ENCODE assay signal across 31 mouse cellular contexts in genomic region chr1:100972303-100972702, GRCm38 (mm10).
"Had no signal": no experiment of that assay in that cellular context is flagged by ENCODE, and none has a peak within 500 bp of the region (broad histone marks: within the 10 kb centered on the region; RNA-seq: fewer than 3 reads in every experiment).

No protein-coding gene starts in this region.

- H3K9me3 ChIP-seq: heart, embryonic 10.5 days; heart, embryonic 12.5 days; heart, embryonic 13.5 days; heart, embryonic 15.5 days; hindbrain, embryonic 10.5 days; hindbrain, embryonic 12.5 days; hindbrain, embryonic 13.5 days; hindbrain, embryonic 15.5 days; intestine, embryonic 15.5 days; kidney, embryonic 15.5 days had no signal

- H3K4me1 ChIP-seq: heart, embryonic 10.5 days; heart, embryonic 12.5 days; heart, embryonic 13.5 days; heart, embryonic 15.5 days; hindbrain, embryonic 10.5 days; hindbrain, embryonic 12.5 days; hindbrain, embryonic 13.5 days; hindbrain, embryonic 15.5 days; intestine, embryonic 15.5 days; kidney, embryonic 15.5 days had no signal

- DNase-seq: heart, postnatal 10 days; heart, postnatal 14 days; heart, postnatal 36 days; heart, postnatal 4 days; kidney, adult 11 months; kidney, adult 18-20 months; kidney, adult 2 months; kidney, adult 8-10 months; kidney, adult 9 months; kidney, postnatal 10 days; kidney, postnatal 14 days; kidney, postnatal 25 days; kidney, postnatal 36 days; kidney, postnatal 4 days; layer of hippocampus, adult 9-11 months; layer of hippocampus, postnatal 36 days had no signal

- H3K9ac ChIP-seq: heart, embryonic 12.5 days; heart, embryonic 13.5 days; heart, embryonic 15.5 days; hindbrain, embryonic 12.5 days; hindbrain, embryonic 13.5 days; hindbrain, embryonic 14.5 days; hindbrain, embryonic 15.5 days; intestine, embryonic 15.5 days; kidney, embryonic 15.5 days had no signal

- H3K27me3 ChIP-seq: heart, embryonic 12.5 days; heart, embryonic 13.5 days; heart, embryonic 15.5 days; hindbrain, embryonic 12.5 days; hindbrain, embryonic 13.5 days; hindbrain, embryonic 15.5 days; intestine, embryonic 15.5 days; kidney, embryonic 15.5 days had no signal

- H3K36me3 ChIP-seq: heart, embryonic 10.5 days; heart, embryonic 12.5 days; heart, embryonic 13.5 days; heart, embryonic 15.5 days; hindbrain, embryonic 10.5 days; hindbrain, embryonic 12.5 days; hindbrain, embryonic 13.5 days; hindbrain, embryonic 15.5 days; intestine, embryonic 15.5 days; kidney, embryonic 15.5 days had no signal

- H3K4me3 ChIP-seq: heart, embryonic 10.5 days; heart, embryonic 12.5 days; heart, embryonic 13.5 days; heart, embryonic 15.5 days; hindbrain, embryonic 10.5 days; hindbrain, embryonic 12.5 days; hindbrain, embryonic 13.5 days; hindbrain, embryonic 15.5 days; intestine, embryonic 15.5 days; kidney, embryonic 15.5 days; layer of hippocampus, adult 2 months; left cerebral cortex, adult 2 months had no signal

- H3K27ac ChIP-seq: heart, embryonic 10.5 days; heart, embryonic 13.5 days; heart, embryonic 15.5 days; hindbrain, embryonic 10.5 days; hindbrain, embryonic 12.5 days; hindbrain, embryonic 13.5 days; hindbrain, embryonic 14.5 days; hindbrain, embryonic 15.5 days; hindbrain, postnatal 0 days; intestine, embryonic 15.5 days; kidney, embryonic 15.5 days; kidney, postnatal 0 days; layer of hippocampus, adult 2 months; left cerebral cortex, adult 2 months had no signal
